Mouse (Mus musculus) erythroblast, embryonic 14.5 days (primary cell): ENCODE measurements around the gene Rnf114.

Source experiments
- GATA1 ChIP-seq: IDR thresholded peaks from 2 replicates; pipeline ENCODE4 v1.6.1; 2012; ENCODE audit warnings: low read length, inconsistent platforms, mixed read lengths
- TAL1 ChIP-seq: IDR thresholded peaks from 3 replicates; pipeline ENCODE4 v1.6.1; 2012; ENCODE audit warnings: low read length, inconsistent platforms, mixed read lengths

DNA sequence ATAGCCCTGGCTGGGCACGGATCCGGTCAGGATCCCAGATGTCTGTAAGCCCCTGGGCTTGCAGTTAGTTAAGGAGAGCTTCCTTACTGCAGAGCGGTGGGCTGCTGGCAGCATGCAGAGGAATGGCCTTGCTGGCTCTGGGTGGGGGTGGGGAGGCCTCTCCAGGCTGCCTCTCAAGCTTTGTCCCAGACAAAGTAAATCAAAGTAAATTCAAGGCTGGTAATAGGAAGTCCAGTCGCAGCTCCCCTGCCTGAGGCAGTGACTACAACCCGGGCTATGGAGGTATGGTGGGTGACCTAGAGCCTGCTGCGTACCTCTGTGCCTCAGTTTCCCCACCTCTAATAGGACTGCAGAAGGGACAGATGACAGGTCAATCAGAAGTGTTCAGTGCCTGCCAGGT lies 48.9 kb downstream of the Rnf114 start:
- TF ChIP-seq TAL1 (no peak), GATA1 (no peak)
